Mouse (Mus musculus) adrenal gland, postnatal 25 days (tissue): ENCODE results near the gene Cd1d1. TPM values are rescaled to one million over a fixed set of nuclear protein-coding genes. Genes with fewer than 3 reads are reported as not detected.

Experiments
- DNase-seq: peaks from one replicate; pipeline ENCODE4 v3.0.0; 2021; ENCODE audit warnings: mixed read lengths
- total RNA-seq: library from RNA; stranded (reverse); gene quantifications from 2 replicates; pipeline ENCODE4 v1.2.3, GENCODE M21; 2021

The Cd1d1 gene
- total RNA-seq, 1 experiment from 2014 or later, result 446 TPM

- DNase-seq, result no peak
Measured at GRCm38 (mm10) chr3:86961395-86961669, 37.9 kb downstream of the Cd1d1 start.

- DNase-seq, result no peak
Measured at GRCm38 (mm10) chr3:86960656-86961394, 38.4 kb downstream of the Cd1d1 start.

GRCm38 (mm10) chr3:86959088-86959487, 40.2 kb downstream of the Cd1d1 start:
- no peak for DNase-seq

- DNase-seq, result no peak
Measured at GRCm38 (mm10) chr3:86955376-86955775, 43.9 kb downstream of the Cd1d1 start.

GRCm38 (mm10) chr3:86954521-86954920, 44.7 kb downstream of the Cd1d1 start:
- DNase-seq, result no peak

- DNase-seq, result no peak
Measured at GRCm38 (mm10) chr3:86953819-86954218, 45.4 kb downstream of the Cd1d1 start.

- DNase-seq, result no peak
Measured at GRCm38 (mm10) chr3:86950652-86951051, 48.6 kb downstream of the Cd1d1 start.

Other genes starting within 250 kb of the Cd1d1 start
- gene Dclk2, start 78.6 kb downstream of the Cd1d1 start, total RNA-seq, result 9.6 and 10.4 TPM in 2 replicates
- 15.2 and 18.1 TPM in 2 replicates for gene Kirrel, start 175.3 kb upstream of the Cd1d1 start, total RNA-seq